Mouse (Mus musculus) C2C12 (cell line): ENCODE data around the gene Mb.

ENCODE experiments used
- CTCF ChIP-seq: IDR thresholded peaks from one replicate; pipeline ENCODE4 v1.5.1; 2011; ENCODE audit not compliant: control insufficient read depth, insufficient read depth, insufficient read length
- MAX ChIP-seq: IDR thresholded peaks from one replicate; pipeline ENCODE4 v1.6.1; 2011; ENCODE audit warnings: mild to moderate bottlenecking, control low read depth
- MYOG ChIP-seq: IDR thresholded peaks from one replicate; pipeline ENCODE4 v1.6.1; 2011; ENCODE audit not compliant: control insufficient read depth, insufficient read length; ENCODE audit errors: extremely low read depth
- USF1 ChIP-seq: IDR thresholded peaks from one replicate; pipeline ENCODE4 v1.6.1; 2011; ENCODE audit warnings: low read depth, mild to moderate bottlenecking, control low read depth, moderate library complexity

DNA sequence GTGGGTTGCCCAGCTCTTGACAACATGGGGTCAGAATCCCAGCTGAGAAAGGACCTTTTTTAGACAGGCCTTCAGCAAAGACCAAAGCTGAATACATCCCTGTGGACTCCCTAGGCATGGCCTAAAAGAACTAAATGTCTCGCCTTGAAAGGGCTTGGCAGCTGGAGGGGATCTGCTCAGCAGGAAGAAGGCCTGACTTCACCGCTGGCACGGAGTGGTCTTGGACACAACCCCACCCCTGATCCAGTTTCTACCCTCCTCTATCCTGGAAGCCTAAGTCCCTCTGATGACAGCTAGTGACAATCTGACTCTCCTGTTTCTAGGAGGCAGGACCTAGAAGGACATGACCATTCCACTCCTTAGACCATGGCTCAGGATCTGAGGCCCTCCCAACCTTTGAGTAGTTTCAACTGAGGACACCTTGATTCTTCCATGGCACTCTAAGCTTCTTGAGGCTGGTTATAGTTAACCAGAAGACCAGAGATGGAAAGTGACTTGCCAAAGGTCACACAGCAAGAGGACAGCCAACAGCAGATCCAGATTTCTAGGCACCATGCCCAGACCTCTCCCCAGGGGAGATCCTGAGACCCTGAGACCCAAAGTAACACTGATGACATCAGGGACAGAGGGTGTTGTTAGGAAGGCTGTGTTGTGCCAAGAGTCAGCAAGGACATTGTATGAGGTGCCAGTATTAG, 47.1 kb downstream of the Mb start:
- no peak for TF ChIP-seq MAX
- no peak for TF ChIP-seq CTCF
- TF ChIP-seq USF1: no peak
- TF ChIP-seq MYOG: no peak
